Mouse (Mus musculus): ENCODE data around the gene Etv2. TPM values are rescaled to one million over a fixed set of nuclear protein-coding genes. Genes with fewer than 3 reads are reported as not detected.

Gene Etv2
- polyA plus RNA-seq, 1 experiment = 7.9 TPM

DNA sequence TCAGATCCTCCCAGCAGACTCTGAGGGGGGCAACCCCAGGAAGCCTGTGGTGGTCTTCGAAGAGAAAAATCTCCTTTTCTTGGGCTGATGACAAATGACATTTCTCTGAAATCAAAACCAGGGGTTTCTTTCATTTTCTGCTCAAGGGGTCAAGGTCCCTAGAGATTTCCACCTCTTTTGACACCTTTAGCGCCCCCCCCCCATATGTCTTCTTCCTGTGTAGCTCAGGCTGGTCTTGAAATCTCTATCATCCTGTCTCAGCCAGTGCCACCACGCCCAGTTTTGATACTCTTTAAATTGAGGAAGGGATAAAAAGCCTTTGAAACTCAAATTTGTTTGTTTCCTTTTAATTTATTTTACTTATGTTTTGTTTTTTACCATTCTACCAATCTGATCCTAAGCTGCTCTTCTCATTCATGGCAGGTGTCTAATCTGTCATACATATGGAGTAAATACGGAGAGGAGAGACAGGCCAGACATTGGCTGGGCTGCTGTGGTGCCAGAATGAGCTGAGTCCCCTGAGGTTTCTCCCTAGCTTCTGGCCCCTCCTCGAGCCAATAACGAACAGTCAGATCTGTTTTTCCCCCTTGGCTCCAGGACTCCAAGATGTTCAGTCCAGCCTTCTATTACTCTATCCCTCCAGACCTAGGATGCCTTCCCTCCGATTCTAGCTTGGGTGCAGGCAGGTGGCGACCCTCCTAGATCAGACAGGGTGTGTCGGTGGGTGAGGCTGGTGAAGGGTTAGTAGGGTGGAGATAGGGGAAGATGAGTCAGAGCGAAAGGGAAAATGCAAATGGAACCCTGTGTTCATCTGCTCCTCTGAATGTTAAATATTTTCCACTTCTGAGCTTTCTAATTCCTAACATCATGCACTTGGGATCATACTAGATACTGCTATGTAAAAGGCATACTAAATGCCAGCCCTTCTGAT is 41.8 kb downstream of the Etv2 start:
- peaks cover 2% of the 10 kb centered on the region for H3K36me3 ChIP-seq (ENCODE audit: control insufficient read depth, insufficient read depth, low read length)
- H3K4me1 ChIP-seq (ENCODE audit: control insufficient read depth, insufficient read depth, low read length) = peaks cover 25% of the 10 kb centered on the region
- no peaks in the 10 kb centered on the region for H3K27me3 ChIP-seq (ENCODE audit: control insufficient read depth, insufficient read depth, low read length)
- TF ChIP-seq CTCF (IDR thresholded peaks at IDR 0.05; ENCODE audit: control insufficient read depth, insufficient read depth, insufficient replicate concordance, low read depth, low read length) = no peak
- no peak for TF ChIP-seq POLR2A (IDR thresholded peaks at IDR 0.05; ENCODE audit: control insufficient read depth, low read depth, low read length)
- H3K4me3 ChIP-seq (ENCODE audit: control insufficient read depth, low read depth, low read length) = peak overlapping the region; percentile 77
- H3K27ac ChIP-seq (ENCODE audit: control insufficient read depth, insufficient read depth, low read depth, low read length) = no peak overlapping the region

- no peak for TF ChIP-seq POLR2A (IDR thresholded peaks at IDR 0.05; ENCODE audit: control insufficient read depth, low read depth, low read length)
- no peak for TF ChIP-seq CTCF (IDR thresholded peaks at IDR 0.05; ENCODE audit: control insufficient read depth, insufficient read depth, insufficient replicate concordance, low read depth, low read length)
- no peaks in the 10 kb centered on the region for H3K27me3 ChIP-seq (ENCODE audit: control insufficient read depth, insufficient read depth, low read length)
- H3K27ac ChIP-seq (ENCODE audit: control insufficient read depth, insufficient read depth, low read depth, low read length) = peak overlapping the region; percentile 19; the same call in 1 of the 2 replicates
- peak overlapping the region; percentile 77 for H3K4me3 ChIP-seq (ENCODE audit: control insufficient read depth, low read depth, low read length)
- peaks cover 27% of the 10 kb centered on the region for H3K4me1 ChIP-seq (ENCODE audit: control insufficient read depth, insufficient read depth, low read length)
- no peaks in the 10 kb centered on the region; the same call in none of the 2 replicates for H3K36me3 ChIP-seq (ENCODE audit: control insufficient read depth, insufficient read depth, low read length)
These were observed 42.8 kb downstream of the Etv2 start for GRCm38 (mm10) chr7:30592772-30593423.

- H3K27ac ChIP-seq (ENCODE audit: control insufficient read depth, insufficient read depth, low read depth, low read length) = peak overlapping the region; percentile 10; the same call in 1 of the 2 replicates
- H3K27me3 ChIP-seq (ENCODE audit: control insufficient read depth, insufficient read depth, low read length) = no peaks in the 10 kb centered on the region
- peak overlapping the region; percentile 88 for H3K4me3 ChIP-seq (ENCODE audit: control insufficient read depth, low read depth, low read length)
- H3K4me1 ChIP-seq (ENCODE audit: control insufficient read depth, insufficient read depth, low read length) = peaks cover 33% of the 10 kb centered on the region
- no peaks in the 10 kb centered on the region; the same call in 1 of the 2 replicates for H3K36me3 ChIP-seq (ENCODE audit: control insufficient read depth, insufficient read depth, low read length)
- TF ChIP-seq POLR2A (IDR thresholded peaks at IDR 0.05; ENCODE audit: control insufficient read depth, low read depth, low read length) (no peak), CTCF (IDR thresholded peaks at IDR 0.05; ENCODE audit: control insufficient read depth, insufficient read depth, insufficient replicate concordance, low read depth, low read length) (no peak)
These were observed 44.1 kb downstream of the Etv2 start for GRCm38 (mm10) chr7:30591605-30591951.

GRCm38 (mm10) chr7:30590927-30591604 is 44.6 kb downstream of the Etv2 start:
- TF ChIP-seq POLR2A (IDR thresholded peaks at IDR 0.05; ENCODE audit: control insufficient read depth, low read depth, low read length) = no peak
- TF ChIP-seq CTCF (IDR thresholded peaks at IDR 0.05; ENCODE audit: control insufficient read depth, insufficient read depth, insufficient replicate concordance, low read depth, low read length) = no peak
- peaks cover 35% of the 10 kb centered on the region for H3K4me1 ChIP-seq (ENCODE audit: control insufficient read depth, insufficient read depth, low read length)
- H3K36me3 ChIP-seq (ENCODE audit: control insufficient read depth, insufficient read depth, low read length) = no peaks in the 10 kb centered on the region; the same call in 1 of the 2 replicates
- peak overlapping the region; percentile 10; the same call in 1 of the 2 replicates for H3K27ac ChIP-seq (ENCODE audit: control insufficient read depth, insufficient read depth, low read depth, low read length)
- H3K27me3 ChIP-seq (ENCODE audit: control insufficient read depth, insufficient read depth, low read length) = no peaks in the 10 kb centered on the region
- H3K4me3 ChIP-seq (ENCODE audit: control insufficient read depth, low read depth, low read length) = peak overlapping the region; percentile 88

DNA sequence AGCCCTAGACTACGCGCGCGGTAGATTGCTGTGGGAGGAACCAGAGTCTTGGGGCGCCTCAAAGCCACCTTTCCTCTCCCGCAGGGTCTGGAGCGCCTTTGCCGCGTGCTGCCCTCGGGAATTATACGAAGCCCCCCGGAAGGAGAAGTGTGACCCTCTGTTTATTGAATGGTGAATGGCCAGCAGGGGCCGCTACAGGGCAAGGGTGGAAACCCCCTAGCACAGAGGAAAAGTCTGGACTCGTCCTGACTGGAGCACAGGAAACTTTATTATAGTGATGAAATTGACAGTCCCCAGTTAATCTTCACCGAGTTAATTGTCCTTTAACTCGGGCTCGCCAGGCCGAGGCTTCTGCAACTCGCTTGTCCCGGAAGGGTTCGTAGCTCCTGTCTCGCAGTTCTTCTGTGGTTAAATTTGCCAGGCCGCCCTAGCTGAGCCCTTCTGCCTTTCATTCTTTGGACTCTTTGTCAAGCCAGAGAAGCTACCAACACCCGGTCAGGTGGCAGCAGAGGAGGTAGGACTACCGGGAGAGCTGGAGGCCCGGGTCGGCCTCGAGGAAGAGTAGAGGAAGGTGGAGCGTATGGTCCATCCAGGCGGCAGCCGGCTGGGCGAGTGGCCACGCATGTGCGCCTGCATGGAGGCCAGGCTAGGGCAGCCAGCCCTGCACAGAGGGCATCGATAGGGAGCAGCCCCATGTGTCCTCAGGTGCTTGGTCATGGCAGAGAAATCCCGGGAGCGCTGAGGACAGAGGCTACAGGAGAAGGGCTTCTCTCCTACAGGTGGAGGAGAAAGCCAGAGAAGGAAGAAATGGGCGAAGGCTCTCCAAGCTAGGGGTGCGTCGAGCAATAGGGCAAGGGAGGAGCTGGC is 46.0 kb downstream of the Etv2 start:
- no peaks in the 10 kb centered on the region; the same call in 1 of the 2 replicates for H3K36me3 ChIP-seq (ENCODE audit: control insufficient read depth, insufficient read depth, low read length)
- H3K27me3 ChIP-seq (ENCODE audit: control insufficient read depth, insufficient read depth, low read length) = no peaks in the 10 kb centered on the region
- H3K4me1 ChIP-seq (ENCODE audit: control insufficient read depth, insufficient read depth, low read length) = peaks cover 31% of the 10 kb centered on the region
- peak; percentile 68 for TF ChIP-seq CTCF (IDR thresholded peaks at IDR 0.05; ENCODE audit: control insufficient read depth, insufficient read depth, insufficient replicate concordance, low read depth, low read length)
- TF ChIP-seq POLR2A (IDR thresholded peaks at IDR 0.05; ENCODE audit: control insufficient read depth, low read depth, low read length) = no peak; the same call in 1 of the 2 replicates
- H3K27ac ChIP-seq (ENCODE audit: control insufficient read depth, insufficient read depth, low read depth, low read length) = peak overlapping the region; percentile 52
- peak overlapping the region; percentile 88 for H3K4me3 ChIP-seq (ENCODE audit: control insufficient read depth, low read depth, low read length)

DNA sequence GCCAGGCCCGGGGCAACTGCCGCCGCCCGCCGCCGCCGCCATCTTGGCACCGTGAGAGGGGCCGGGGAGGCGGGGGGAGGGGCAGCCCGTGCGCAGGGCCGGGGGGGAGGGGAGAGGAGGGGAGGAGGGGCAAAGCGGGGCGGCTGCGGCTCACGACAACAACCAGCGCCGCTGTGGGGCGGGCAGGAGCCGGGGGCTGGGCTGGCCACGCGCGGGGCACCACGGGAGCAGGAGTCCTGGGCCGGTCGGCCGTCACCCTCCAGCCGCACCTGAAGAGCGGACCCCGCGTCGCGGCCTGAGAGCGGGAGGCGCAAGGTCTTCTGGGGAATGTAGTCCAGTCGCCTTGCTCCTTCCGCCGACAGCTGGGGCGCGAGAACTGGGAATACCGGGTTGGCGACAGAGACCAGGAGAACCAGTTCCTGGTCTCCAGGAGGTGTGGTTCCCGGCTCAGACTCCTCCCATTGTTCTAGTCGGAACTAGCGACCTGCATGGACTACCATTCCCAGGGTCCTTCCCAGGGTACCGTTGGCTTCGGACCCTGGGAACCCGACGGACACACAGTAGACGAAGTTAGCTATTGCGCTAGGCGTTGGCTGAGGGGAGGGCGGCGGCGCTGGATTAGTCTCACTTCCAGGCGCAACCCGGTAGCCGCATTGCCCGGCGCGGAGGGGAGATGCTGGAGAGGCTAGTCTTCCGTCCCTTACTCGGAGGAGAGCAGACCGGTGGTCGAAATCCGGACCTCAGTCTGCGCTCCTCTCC is 46.8 kb downstream of the Etv2 start, which contains the start of gene Kmt2b:
TSS of gene Kmt2b (minus strand) at position 51 of the 759 bp plus-strand sequence.
- Histone ChIP-seq H3K36me3 (ENCODE audit: control insufficient read depth, insufficient read depth, low read length) (no peaks in the 10 kb centered on the region; the same call in 1 of the 2 replicates), H3K4me3 (ENCODE audit: control insufficient read depth, low read depth, low read length) (peak within 1 kb of the TSS; percentile 96), H3K27ac (ENCODE audit: control insufficient read depth, insufficient read depth, low read depth, low read length) (peak within 1 kb of the TSS; percentile 92), H3K4me1 (ENCODE audit: control insufficient read depth, insufficient read depth, low read length) (peaks cover 29% of the 10 kb centered on the region), H3K27me3 (ENCODE audit: control insufficient read depth, insufficient read depth, low read length) (no peaks in the 10 kb centered on the region)
- TF ChIP-seq POLR2A (IDR thresholded peaks at IDR 0.05; ENCODE audit: control insufficient read depth, low read depth, low read length) (peak; percentile 41), CTCF (IDR thresholded peaks at IDR 0.05; ENCODE audit: control insufficient read depth, insufficient read depth, insufficient replicate concordance, low read depth, low read length) (no peak)
